Mouse (Mus musculus) C2C12 (cell line): ENCODE results near the gene Amz1. TPM values are rescaled to one million over a fixed set of nuclear protein-coding genes. Genes with fewer than 3 reads are reported as not detected.

Experiments
- H3K27me3 ChIP-seq: one replicate; pipeline ENCODE4 v1.6.1; 2011; ENCODE audit not compliant: control insufficient read depth, insufficient read depth, insufficient read length
- H3K36me3 ChIP-seq: one replicate; pipeline ENCODE4 v1.6.1; 2011; ENCODE audit not compliant: control insufficient read depth, insufficient read depth
- H3K4me3 ChIP-seq: one replicate; pipeline ENCODE4 v1.5.1; 2011; ENCODE audit warnings: mild to moderate bottlenecking, control low read depth; ENCODE audit not compliant: poor library complexity, insufficient read depth, severe bottlenecking
- H3K79me2 ChIP-seq: one replicate; pipeline ENCODE4 v1.6.1; 2011; ENCODE audit not compliant: control insufficient read depth, insufficient read depth
- H3K79me3 ChIP-seq: one replicate; pipeline ENCODE4 v1.6.1; 2011; ENCODE audit warnings: low read depth, control low read depth
- H3ac ChIP-seq: one replicate; pipeline ENCODE3; 2011; ENCODE audit warnings: low read depth; ENCODE audit not compliant: control insufficient read depth, insufficient read length
- CEBPB ChIP-seq: IDR thresholded peaks from one replicate; pipeline ENCODE4 v1.6.1; 2011; ENCODE audit warnings: low read depth, mild to moderate bottlenecking, control low read depth, moderate library complexity
- CTCF ChIP-seq: IDR thresholded peaks from one replicate; pipeline ENCODE4 v1.5.1; 2011; ENCODE audit not compliant: control insufficient read depth, insufficient read depth, insufficient read length
- FOSL1 ChIP-seq: IDR thresholded peaks from one replicate; pipeline ENCODE4 v1.8.0; 2011; ENCODE audit warnings: mild to moderate bottlenecking, low read length; ENCODE audit not compliant: poor library complexity, insufficient read depth, severe bottlenecking
- MAX ChIP-seq: IDR thresholded peaks from one replicate; pipeline ENCODE4 v1.6.1; 2011; ENCODE audit warnings: mild to moderate bottlenecking, control low read depth
- MYOD1 ChIP-seq: IDR thresholded peaks from one replicate; pipeline ENCODE4 v1.6.1; 2011; ENCODE audit warnings: low read depth; ENCODE audit not compliant: control insufficient read depth, insufficient read length
- MYOG ChIP-seq: IDR thresholded peaks from one replicate; pipeline ENCODE4 v1.6.1; 2011; ENCODE audit not compliant: control insufficient read depth, insufficient read length; ENCODE audit errors: extremely low read depth
- USF1 ChIP-seq: IDR thresholded peaks from one replicate; pipeline ENCODE4 v1.6.1; 2011; ENCODE audit warnings: low read depth, mild to moderate bottlenecking, control low read depth, moderate library complexity
- polyA plus RNA-seq: library from polyadenylated mRNA; unstranded; fragments of >200 nt; fragmentation: generic; extraction: Trizol; gene quantifications from one replicate; pipeline ENCODE4 v1.2.1, GENCODE M21; 2012; ENCODE audit warnings: missing spikeins

Amz1 gene
- polyA plus RNA-seq, 1 experiment: 0.43 TPM

DNA sequence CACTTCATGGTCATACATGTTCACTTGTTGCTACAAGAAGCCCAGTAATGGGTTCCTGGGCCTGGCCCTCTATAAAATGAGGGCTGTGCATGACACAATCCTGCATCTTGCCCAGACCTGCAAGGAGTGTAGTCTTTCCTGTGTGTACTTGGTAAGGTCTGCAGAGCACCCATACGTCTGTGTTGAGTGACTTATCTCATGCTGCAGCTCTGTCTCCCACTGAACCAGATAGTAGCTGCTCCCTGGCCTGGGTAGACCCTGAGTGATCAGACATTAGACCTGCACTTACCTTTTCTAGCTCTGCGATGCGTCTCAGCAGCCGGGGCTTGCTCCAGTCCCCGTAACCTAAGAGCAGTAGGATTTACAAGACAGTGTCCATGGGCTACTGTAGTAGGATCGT, 41.8 kb upstream of the Amz1 start:
- Histone ChIP-seq H3K27me3 (no peaks in the 10 kb centered on the region), H3K79me3 (no peaks in the 10 kb centered on the region), H3ac (no peak overlapping the region), H3K36me3 (peaks cover 8% of the 10 kb centered on the region), H3K79me2 (no peaks in the 10 kb centered on the region), H3K4me3 (no peak overlapping the region)
- no peak for TF ChIP-seq CTCF
- TF ChIP-seq MAX: no peak
- TF ChIP-seq USF1: no peak
- no peak for TF ChIP-seq CEBPB
- TF ChIP-seq MYOD1: no peak
- TF ChIP-seq MYOG: no peak
- no peak for TF ChIP-seq FOSL1

DNA sequence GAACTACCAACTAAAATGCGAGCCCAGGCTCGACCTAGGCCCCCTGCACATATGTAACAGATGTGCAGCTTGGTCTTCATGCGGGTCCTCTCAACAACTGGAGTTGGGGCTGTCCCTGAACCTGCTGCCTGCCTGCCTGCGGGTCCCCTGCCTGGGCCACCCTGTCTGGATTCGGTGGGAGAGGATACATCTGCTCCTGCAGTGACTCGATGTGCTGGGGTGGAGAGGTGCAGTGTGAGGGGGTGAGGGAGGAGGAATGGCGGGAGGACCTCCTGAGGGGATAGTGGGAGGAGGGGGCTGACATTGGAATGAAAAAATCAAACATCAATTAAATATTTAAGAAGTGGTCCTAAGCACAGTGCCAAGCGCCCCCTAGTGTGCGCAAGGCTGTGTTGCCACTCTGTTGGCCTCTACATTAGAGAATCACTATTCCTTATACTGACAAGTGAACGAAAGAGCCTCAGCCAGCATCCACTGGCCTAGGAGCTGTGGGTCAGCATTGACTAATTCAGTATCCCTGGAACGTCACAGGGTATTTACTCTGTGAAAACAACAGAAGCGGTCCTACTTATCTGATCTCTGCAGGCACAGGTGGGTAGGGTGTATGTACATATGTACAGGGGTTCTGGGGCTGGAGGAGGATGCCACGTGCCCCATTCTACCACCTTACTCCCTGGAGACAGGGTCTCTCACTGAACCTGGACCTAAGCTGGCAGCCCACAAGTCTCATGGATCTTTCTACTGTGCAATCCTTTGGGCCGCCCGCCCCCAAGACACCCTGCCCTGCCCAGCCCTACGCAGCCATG, 39.4 kb upstream of the Amz1 start:
- Histone ChIP-seq H3K27me3 (no peaks in the 10 kb centered on the region), H3K79me3 (no peaks in the 10 kb centered on the region), H3K36me3 (peaks cover 4% of the 10 kb centered on the region), H3K4me3 (no peak overlapping the region), H3K79me2 (no peaks in the 10 kb centered on the region), H3ac (no peak overlapping the region)
- TF ChIP-seq MAX (no peak), FOSL1 (no peak), CTCF (peak; percentile 58)

DNA sequence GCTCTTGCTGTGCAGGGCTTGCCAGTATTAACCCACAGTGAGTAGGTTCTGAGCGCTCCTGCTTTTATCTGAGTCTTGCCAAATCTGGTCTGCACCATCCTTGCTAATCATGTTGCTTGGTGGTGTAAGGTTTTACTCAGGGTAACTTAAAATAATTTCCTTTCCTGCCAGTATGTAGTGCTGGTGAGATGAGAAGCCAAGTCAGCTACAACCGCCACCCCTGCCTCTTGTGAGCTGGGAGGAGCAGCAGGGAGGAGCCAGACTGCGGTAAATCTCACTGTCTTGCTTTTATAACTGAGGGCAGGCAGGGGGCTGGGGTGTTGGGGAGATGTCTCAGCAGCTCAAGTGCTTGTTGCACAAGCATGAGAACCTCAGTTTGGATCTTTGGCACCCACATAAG, 35.5 kb upstream of the Amz1 start:
- TF ChIP-seq FOSL1 (no peak), CTCF (no peak), MYOG (no peak), CEBPB (no peak), USF1 (no peak), MAX (no peak)
- Histone ChIP-seq H3K79me2 (no peaks in the 10 kb centered on the region), H3K4me3 (no peak overlapping the region), H3K36me3 (peaks cover 14% of the 10 kb centered on the region), H3K27me3 (no peaks in the 10 kb centered on the region), H3K79me3 (no peaks in the 10 kb centered on the region), H3ac (no peak overlapping the region)

DNA sequence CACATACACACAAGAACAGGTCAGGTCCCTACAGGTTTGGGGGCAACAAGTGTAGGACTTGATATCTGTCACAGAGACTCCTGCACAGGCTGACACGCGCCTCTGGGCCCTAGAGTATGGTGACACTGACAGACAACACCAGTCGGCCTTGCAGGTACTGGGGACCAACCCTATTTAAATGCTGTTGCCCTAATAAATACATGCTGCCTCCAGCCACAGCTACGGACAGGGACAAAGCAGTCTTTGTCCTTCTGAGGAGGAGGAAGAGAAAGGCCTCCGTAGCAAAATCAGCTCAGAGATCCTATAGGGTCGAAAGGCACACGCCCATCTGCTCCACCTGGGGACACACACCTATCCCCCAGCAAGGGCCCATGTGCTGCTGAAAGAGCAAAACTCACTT, 27.9 kb upstream of the Amz1 start:
- H3K4me3 ChIP-seq: no peak overlapping the region
- H3K79me2 ChIP-seq: peaks cover 14% of the 10 kb centered on the region
- H3ac ChIP-seq: no peak overlapping the region
- TF ChIP-seq USF1 (no peak), CEBPB (no peak), MAX (no peak), MYOG (no peak), CTCF (no peak), MYOD1 (no peak), FOSL1 (no peak)
- H3K36me3 ChIP-seq: peaks cover 33% of the 10 kb centered on the region
- no peaks in the 10 kb centered on the region for H3K27me3 ChIP-seq
- H3K79me3 ChIP-seq: peaks cover 7% of the 10 kb centered on the region

DNA sequence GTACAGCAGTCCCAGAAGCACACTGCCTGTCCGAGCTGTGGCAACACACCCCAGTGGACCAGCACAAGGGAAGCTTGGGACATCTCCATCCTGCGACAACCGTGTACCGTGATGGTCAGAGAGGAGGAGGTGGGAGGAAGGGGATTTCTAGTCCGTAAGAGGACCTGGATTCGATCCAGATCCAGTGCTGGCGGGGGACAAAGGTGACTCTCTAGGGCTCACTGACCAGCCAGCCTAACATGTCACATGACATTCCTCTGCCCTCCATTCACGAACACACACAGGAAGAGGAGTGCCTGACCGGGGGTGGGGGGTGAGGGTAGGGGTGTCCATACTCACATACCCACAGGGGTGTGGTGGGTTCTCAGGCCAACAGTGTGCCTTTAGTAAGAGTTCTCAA, 24.2 kb upstream of the Amz1 start:
- Histone ChIP-seq H3K79me2 (peaks cover 24% of the 10 kb centered on the region), H3K36me3 (peaks cover 21% of the 10 kb centered on the region), H3K4me3 (no peak overlapping the region), H3ac (no peak overlapping the region), H3K79me3 (peaks cover 10% of the 10 kb centered on the region), H3K27me3 (no peaks in the 10 kb centered on the region)
- TF ChIP-seq CTCF: no peak
- no peak for TF ChIP-seq MYOD1
- no peak for TF ChIP-seq USF1
- no peak for TF ChIP-seq MAX
- no peak for TF ChIP-seq CEBPB
- no peak for TF ChIP-seq MYOG
- no peak for TF ChIP-seq FOSL1

DNA sequence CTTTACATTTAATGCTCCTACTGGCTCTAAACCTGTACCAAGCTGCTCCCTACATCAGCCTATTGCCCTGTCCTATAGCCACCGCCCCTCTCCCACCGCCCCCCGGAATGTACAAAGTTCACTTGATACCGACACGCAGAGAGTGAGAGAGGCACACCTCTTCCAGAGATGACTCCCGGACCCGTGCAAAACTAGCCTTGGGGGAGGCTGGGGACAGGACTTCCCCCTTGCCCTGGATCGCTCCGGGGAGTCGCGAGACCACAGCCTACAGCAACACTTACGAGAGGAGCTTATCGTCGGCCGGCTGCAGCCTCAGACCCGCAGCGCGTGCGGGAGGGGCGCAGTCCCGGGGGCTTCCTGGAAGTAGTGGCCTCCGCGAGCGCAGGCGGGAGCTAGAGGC, 22.3 kb upstream of the Amz1 start:
- peaks cover 8% of the 10 kb centered on the region for H3K36me3 ChIP-seq
- peaks cover 14% of the 10 kb centered on the region for H3K79me3 ChIP-seq
- peak overlapping the region; percentile 83 for H3ac ChIP-seq
- no peaks in the 10 kb centered on the region for H3K27me3 ChIP-seq
- TF ChIP-seq MYOG (no peak), MYOD1 (no peak), FOSL1 (no peak), CTCF (no peak), CEBPB (no peak), USF1 (no peak), MAX (no peak)
- H3K79me2 ChIP-seq: peaks cover 37% of the 10 kb centered on the region
- H3K4me3 ChIP-seq: peak overlapping the region; percentile 60
